Comparison of ENCODE assay signal across 18 mouse cellular contexts in genomic region chr1:135170299-135170698, GRCm38 (mm10). TPM values are rescaled to one million over a fixed set of nuclear protein-coding genes. Genes with fewer than 3 reads are reported as not detected.
A peak's percentile ranks its signal among the peaks of the same experiment; 100 is the strongest.
DNase-seq lines count a peak whose midpoint lies in the region; ATAC-seq and TF ChIP-seq lines count a peak whose summit lies in the region.
"Had no signal": no experiment of that assay in that cellular context is flagged by ENCODE, and none has a peak within 500 bp of the region (broad histone marks: within the 10 kb centered on the region; RNA-seq: fewer than 3 reads in every experiment).

No protein-coding gene starts in this region.

- no peaks in the 10 kb centered on the region for H3K36me3 ChIP-seq in heart, embryonic 14.5 days (ENCODE audit: control insufficient read depth, insufficient read depth, low read length)
- no peaks in the 10 kb centered on the region for H3K36me3 ChIP-seq in CH12.LX (replicated peaks in 1 of 2; ENCODE audit: control insufficient read depth in 1 of 2, insufficient read depth in 1 of 2, low read length in 1 of 2)
- H3K36me3 ChIP-seq: embryonic facial prominence, embryonic 13.5 days; forebrain, embryonic 10.5 days had no signal

- H3K4me1 ChIP-seq in heart, embryonic 14.5 days (ENCODE audit: control insufficient read depth in 2 of 2, insufficient read depth in 2 of 2, low read length in 2 of 2) = peaks cover 9 to 11% of the 10 kb centered on the region in 2 experiments
- peaks cover 8 to 23% of the 10 kb centered on the region in 2 experiments for H3K4me1 ChIP-seq in CH12.LX (ENCODE audit: control insufficient read depth in 1 of 2, insufficient read depth in 2 of 2)
- H3K4me1 ChIP-seq: forebrain, embryonic 10.5 days had no signal

- intact Hi-C loops in heart, postnatal 36 days (cut with DNase I) = loop anchor here (5.0 kb wide), 1 partner anchor 372 kb away; no protein-coding TSS in a partner anchor

- no peak for ATAC-seq in heart, embryonic 14.5 days (ENCODE audit: insufficient number of reproducible peaks, insufficient read depth, low FRiP score, low read depth)

- H3K9me3 ChIP-seq in heart, embryonic 14.5 days (ENCODE audit: control insufficient read depth, low read length) = no peaks in the 10 kb centered on the region
- no peaks in the 10 kb centered on the region for H3K9me3 ChIP-seq in CH12.LX (replicated peaks; ENCODE audit: low read length)
- H3K9me3 ChIP-seq: embryonic facial prominence, embryonic 13.5 days; forebrain, embryonic 10.5 days had no signal

- H3K9ac ChIP-seq in heart, embryonic 14.5 days (ENCODE audit: low read length) = no peak overlapping the region
- no peak overlapping the region for H3K9ac ChIP-seq in CH12.LX (ENCODE audit: insufficient read depth, low read depth)
- H3K9ac ChIP-seq: embryonic facial prominence, embryonic 13.5 days had no signal

- no peak for TF ChIP-seq CTCF in layer of hippocampus, adult 2 months (conservative IDR thresholded peaks at IDR 0.05)
- TF ChIP-seq CTCF in CH12.LX (conservative IDR thresholded peaks at IDR 0.05 in 1 of 2, IDR thresholded peaks at IDR 0.05 in 1 of 2; ENCODE audit: low read depth in 2 of 2, low read length in 2 of 2) = no peak

- TF ChIP-seq EP300 in CH12.LX (IDR thresholded peaks at IDR 0.05; ENCODE audit: low read length) = peak; percentile 66

- no peak overlapping the region for H3K4me3 ChIP-seq in heart, embryonic 14.5 days (ENCODE audit: control insufficient read depth in 1 of 2, insufficient read depth in 1 of 2, low read depth in 1 of 2, low read length in 2 of 2)
- H3K4me3 ChIP-seq in layer of hippocampus, adult 2 months = no peak overlapping the region
- H3K4me3 ChIP-seq in CH12.LX (replicated peaks in 1 of 3; ENCODE audit: low read depth in 2 of 3, low read length in 2 of 3, poor library complexity in 1 of 3) = no peak overlapping the region
- H3K4me3 ChIP-seq: embryonic facial prominence, embryonic 13.5 days; forebrain, embryonic 10.5 days had no signal

- 47% methylated on average over 10 of the region's 10 CpGs for WGBS in heart, embryonic 14.5 days

- TF ChIP-seq POLR2A in CH12.LX (IDR thresholded peaks at IDR 0.05; ENCODE audit: low read depth, low read length) = no peak

- peak overlapping the region; percentile 39 for H3K4me2 ChIP-seq in heart, embryonic 14.5 days (ENCODE audit: low read length)
- H3K4me2 ChIP-seq in CH12.LX (ENCODE audit: insufficient read depth, low read depth, poor library complexity, severe bottlenecking) = peak overlapping the region; percentile 9
- H3K4me2 ChIP-seq: embryonic facial prominence, embryonic 13.5 days had no signal

- no peak for TF ChIP-seq RAD21 in CH12.LX (IDR thresholded peaks at IDR 0.05; ENCODE audit: low read depth, low read length)

- H3K79me2 ChIP-seq in CH12.LX (replicated peaks; ENCODE audit: control insufficient read depth, extremely low read depth, insufficient read depth, poor library complexity, severe bottlenecking) = no peaks in the 10 kb centered on the region

- DNase-seq in heart, postnatal 36 days = no peak
- DNase-seq in layer of hippocampus, adult 2 months (ENCODE audit: low spot score in 2 of 2) = no peak
- no peak for DNase-seq in layer of hippocampus, adult 8-10 months (ENCODE audit: low spot score in 2 of 2)
- DNase-seq in 416B (ENCODE audit: low read depth) (peak; percentile 77), CH12.LX (ENCODE audit: extremely low read depth) (no peak)
- DNase-seq in frontal cortex, postnatal 14 days (ENCODE audit: low spot score in 2 of 2) = no peak
- DNase-seq: cerebellum, adult 11-12 months; midbrain, embryonic 14.5 days; right cerebral cortex, postnatal 4 days; thymus, postnatal 25 days had no signal

- dilution Hi-C loops in CH12.LX (cut with MboI; ENCODE audit: extremely low pct_ligation_motif_present, extremely low pct_unique_long_range_greater_than_20kb, low sequenced_read_pairs) = no loop called here

- H3K27ac ChIP-seq in heart, embryonic 14.5 days (replicated peaks in 1 of 2; ENCODE audit: control insufficient read depth in 1 of 2, insufficient read depth in 1 of 2, low read depth in 2 of 2, low read length in 2 of 2) = peak overlapping the region; percentile 14 to 62; a peak in 3 of 4 replicates
- peak overlapping the region; percentile 70 for H3K27ac ChIP-seq in layer of hippocampus, adult 2 months
- H3K27ac ChIP-seq in CH12.LX (ENCODE audit: insufficient read depth, low read depth) = no peak overlapping the region
- H3K27ac ChIP-seq: embryonic facial prominence, embryonic 13.5 days; forebrain, embryonic 10.5 days; macrophage had no signal

- in situ Hi-C loops in CH12.LX (cut with MboI; ENCODE audit: low pct_ligation_motif_present, low pct_unique_long_range_greater_than_20kb, low sequenced_read_pairs) = loop anchor here (5.0 to 25.0 kb wide), 3 partner anchors 87 to 492 kb away; partner anchors contain the start of gene Elf3

- peaks cover 57% of the 10 kb centered on the region for H3K27me3 ChIP-seq in heart, embryonic 14.5 days (ENCODE audit: control insufficient read depth, insufficient read depth, low read length)
- no peaks in the 10 kb centered on the region for H3K27me3 ChIP-seq in CH12.LX (replicated peaks)
- H3K27me3 ChIP-seq: embryonic facial prominence, embryonic 13.5 days had no signal

TF ChIP-seq in CH12.LX, 34 proteins besides CTCF, POLR2A, EP300 and RAD21:
- TF ChIP-seq MXI1 (IDR thresholded peaks at IDR 0.05; ENCODE audit: low read depth, low read length) (no peak), MAX (IDR thresholded peaks at IDR 0.05; ENCODE audit: low read length) (no peak), ZMIZ1 (IDR thresholded peaks at IDR 0.05; ENCODE audit: low read depth, low read length) (no peak), JUND (conservative IDR thresholded peaks at IDR 0.05; ENCODE audit: low read depth, low read length) (peak; percentile 63), MAFK (IDR thresholded peaks at IDR 0.05; ENCODE audit: insufficient replicate concordance, low read length) (no peak), MEF2A (IDR thresholded peaks at IDR 0.05; ENCODE audit: borderline replicate concordance, low read depth, low read length) (peak; percentile 48; the same call in 1 of the 2 replicates), IRF4 (IDR thresholded peaks at IDR 0.05; ENCODE audit: low read depth, low read length) (peak; percentile 90)

RNA-seq across cellular contexts. Expression of gene Gpr37l1, which starts 2.8 kb away (rescaled TPM):
- not detected in 2 replicates for polyA plus RNA-seq in heart, embryonic 14.5 days (2014; fragmentation: Nextera tagmentation; extraction: Ambion mirVana)
- total RNA-seq in heart, postnatal 36 days (2021) = 1 to 10 TPM in 1 of 2 experiments, under 1 TPM in 1; 0.92 to 1.0 TPM
- 100 to 1,000 TPM; 193 to 194 TPM for total RNA-seq in layer of hippocampus, adult 2 months (2021)
- total RNA-seq in layer of hippocampus, adult 8-10 months (2022) = 100 to 1,000 TPM; 184 to 257 (median 204) TPM
- total RNA-seq in CH12.LX (2012; rRNA removed) = not detected in 2 replicates
- total RNA-seq in CH12.LX (2014; rRNA removed) = not detected in 2 replicates
- polyA plus RNA-seq in CH12.LX (2012; ENCODE audit: insufficient read length, low read depth) = not detected in 2 replicates
- total RNA-seq: granulocyte monocyte progenitor cell, adult 5-6 weeks had no signal
- polyA plus RNA-seq: embryonic facial prominence, embryonic 13.5 days; forebrain, embryonic 10.5 days; kidney, embryonic 14.5 days; macrophage; neural tube, embryonic 11.5 days had no signal

RNA-seq across cellular contexts. Expression of gene Arl8a, which starts 23.7 kb away (rescaled TPM):
- polyA plus RNA-seq in heart, embryonic 14.5 days (2014; fragmentation: Nextera tagmentation; extraction: Ambion mirVana) = 34.3 and 37.2 TPM in 2 replicates
- 10 to 100 TPM; 21.1 to 26.7 TPM for total RNA-seq in heart, postnatal 36 days (2021)
- 100 to 1,000 TPM; 247 to 258 TPM for total RNA-seq in layer of hippocampus, adult 2 months (2021)
- total RNA-seq in layer of hippocampus, adult 8-10 months (2022) = 100 to 1,000 TPM; 251 to 262 (median 254) TPM
- 8.5 and 10.9 TPM in 2 replicates for total RNA-seq in CH12.LX (2012; rRNA removed)
- total RNA-seq in CH12.LX (2014; rRNA removed) = 4.2 and 4.7 TPM in 2 replicates
- 42.1 and 52.7 TPM in 2 replicates for polyA plus RNA-seq in CH12.LX (2012; ENCODE audit: insufficient read length, low read depth)

RNA-seq across cellular contexts. Expression of gene Ptpn7, which starts 37.8 kb away (rescaled TPM):
- polyA plus RNA-seq in heart, embryonic 14.5 days (2014; fragmentation: Nextera tagmentation; extraction: Ambion mirVana) = 0.54 and 0.63 TPM in 2 replicates
- under 1 TPM; 0.69 to 0.70 TPM for total RNA-seq in heart, postnatal 36 days (2021)
- total RNA-seq in layer of hippocampus, adult 2 months (2021) = not detected
- under 1 TPM in 2 of 4 experiments, not detected in 2; 0.16 to 0.34 TPM for total RNA-seq in layer of hippocampus, adult 8-10 months (2022)
- 61.4 and 69.7 TPM in 2 replicates for total RNA-seq in CH12.LX (2012; rRNA removed)
- 77.5 and 81.9 TPM in 2 replicates for total RNA-seq in CH12.LX (2014; rRNA removed)
- polyA plus RNA-seq in CH12.LX (2012; ENCODE audit: insufficient read length, low read depth) = 78.7 and 81.9 TPM in 2 replicates
- total RNA-seq: layer of hippocampus, adult 18-20 months had no signal

Comparison
In these comparisons a context has a peak if more than half of its experiments do, and no peak if none do; other contexts are left out.
1. RNA of gene Gpr37l1, which starts 2.8 kb away (total RNA-seq): 184 to 257 TPM in layer of hippocampus, adult 8-10 months and 193 to 194 TPM in layer of hippocampus, adult 2 months; 0.92 to 1.0 TPM in heart, postnatal 36 days and not detected in CH12.LX; every median in the first group is over 10 times any median in the second.
2. RNA of gene Arl8a, which starts 23.7 kb away (total RNA-seq): 247 to 258 TPM in layer of hippocampus, adult 2 months and 251 to 262 TPM in layer of hippocampus, adult 8-10 months; 21.1 to 26.7 TPM in heart, postnatal 36 days and 4.2 to 10.9 TPM in CH12.LX; every median in the first group is over 4 times any median in the second.
3. RNA of gene Ptpn7, which starts 37.8 kb away (total RNA-seq): 61.4 to 81.9 TPM in CH12.LX; 0.69 to 0.70 TPM in heart, postnatal 36 days, 0.16 to 0.34 TPM in layer of hippocampus, adult 8-10 months and not detected in layer of hippocampus, adult 2 months; every median in the first group is over 10 times any median in the second.